Mouse (Mus musculus) E14TG2a.4 (cell line): ENCODE measurements at regions not wholly inside any gene's neighbourhood (a gene's known extent, or its start where the extent isn't known, plus 50 kb on each side); places are given as distances from the start of the nearest gene placed in this dataset.

Experiments used
- CTCF ChIP-seq: conservative IDR thresholded peaks from 2 replicates; pipeline ENCODE4 v1.5.1; 2014; ENCODE audit warnings: low read length
- NANOG ChIP-seq: IDR thresholded peaks from 2 replicates; pipeline ENCODE4 v1.6.1; 2014; ENCODE audit warnings: borderline replicate concordance, low read length, mixed read lengths
- POU5F1 ChIP-seq: IDR thresholded peaks from 2 replicates; pipeline ENCODE4 v1.6.1; 2014; ENCODE audit warnings: low read length, borderline replicate concordance

DNA sequence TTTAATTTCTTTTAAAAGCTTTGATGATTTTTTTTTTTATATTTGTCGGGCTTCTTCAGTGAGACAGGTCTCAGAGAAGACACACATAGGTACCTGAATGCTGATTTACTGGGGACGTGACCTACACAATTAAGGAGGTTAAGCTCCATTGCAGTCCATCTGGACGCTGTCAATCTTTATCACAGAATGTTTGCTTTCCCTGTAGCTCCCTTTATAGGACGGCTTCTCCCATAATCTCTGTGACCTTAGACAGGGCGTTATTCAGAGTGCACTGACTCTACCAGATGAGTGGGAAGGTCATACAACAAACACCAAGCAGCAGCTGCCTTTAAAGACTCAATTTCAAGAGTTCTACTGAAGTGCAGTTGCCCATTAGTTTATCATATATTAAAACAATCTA lies 376.1 kb downstream of the Ins1 start:
- no peak for TF ChIP-seq CTCF
- no peak for TF ChIP-seq NANOG
- no peak for TF ChIP-seq POU5F1
